Mouse (Mus musculus) forebrain, embryonic 15.5 days (tissue): Measurements from ENCODE around the gene Apbb2. TPM values are rescaled to one million over a fixed set of nuclear protein-coding genes. Genes with fewer than 3 reads are reported as not detected.

Experiments used
- ATAC-seq: fragments of 200-750 bp; cut with Nextera tagmentation; replicated peaks from 2 replicates; pipeline ENCODE4 v1.8.0; 2017; ENCODE audit warnings: mild to moderate bottlenecking, moderate TSS enrichment, moderate library complexity
- H3K27ac ChIP-seq: fragments of 300-500 bp; sonication (generic); replicated peaks from 2 replicates; pipeline ENCODE4 v1.5.1; 2015; ENCODE audit warnings: mild to moderate bottlenecking, inconsistent platforms
- H3K27me3 ChIP-seq: fragments of 300-500 bp; sonication (generic); 2 replicates; pipeline ENCODE4 v1.6.1; 2015; ENCODE audit warnings: inconsistent platforms
- H3K36me3 ChIP-seq: fragments of 300-500 bp; sonication (generic); 2 replicates; pipeline ENCODE4 v1.6.1; 2015; ENCODE audit warnings: mild to moderate bottlenecking, inconsistent platforms
- H3K4me1 ChIP-seq: fragments of 300-500 bp; sonication (generic); 2 replicates; pipeline ENCODE4 v1.6.1; 2015; ENCODE audit warnings: inconsistent platforms
- H3K4me2 ChIP-seq: fragments of 300-500 bp; sonication (generic); replicated peaks from 2 replicates; pipeline ENCODE4 v1.6.1; 2015; ENCODE audit warnings: mild to moderate bottlenecking, inconsistent platforms
- H3K4me3 ChIP-seq: fragments of 300-500 bp; sonication (generic); 2 replicates; pipeline ENCODE4 v1.5.1; 2015; ENCODE audit warnings: mild to moderate bottlenecking, inconsistent platforms
- H3K9ac ChIP-seq: fragments of 300-500 bp; sonication (generic); replicated peaks from 2 replicates; pipeline ENCODE4 v1.6.1; 2015; ENCODE audit warnings: mild to moderate bottlenecking, inconsistent platforms
- H3K9me3 ChIP-seq: fragments of 300-500 bp; sonication (generic); 2 replicates; pipeline ENCODE4 v1.6.1; 2016; ENCODE audit warnings: inconsistent platforms
- WGBS: fragments of 180-500 bp; shearing (Covaris S2); methylation state at CpG from one replicate; pipeline ENCODE4 v1.1.7; 2015; ENCODE audit warnings: mixed read lengths; 5-methylcytosine and 5-hydroxymethylcytosine counted together
- polyA plus RNA-seq: library from polyadenylated mRNA; unstranded; fragments of >200 nt; fragmentation: Nextera tagmentation; extraction: Ambion mirVana; gene quantifications from 2 replicates; pipeline ENCODE4 v1.2.1, GENCODE M21; 2015

Apbb2 gene
- polyA plus RNA-seq, 1 experiment from 2014 or later = 85.8 TPM

GRCm38 (mm10) chr5:66338583-66338982, 280.0 kb downstream of the Apbb2 start:
- H3K4me1 ChIP-seq = peaks cover 60% of the 10 kb centered on the region

DNA sequence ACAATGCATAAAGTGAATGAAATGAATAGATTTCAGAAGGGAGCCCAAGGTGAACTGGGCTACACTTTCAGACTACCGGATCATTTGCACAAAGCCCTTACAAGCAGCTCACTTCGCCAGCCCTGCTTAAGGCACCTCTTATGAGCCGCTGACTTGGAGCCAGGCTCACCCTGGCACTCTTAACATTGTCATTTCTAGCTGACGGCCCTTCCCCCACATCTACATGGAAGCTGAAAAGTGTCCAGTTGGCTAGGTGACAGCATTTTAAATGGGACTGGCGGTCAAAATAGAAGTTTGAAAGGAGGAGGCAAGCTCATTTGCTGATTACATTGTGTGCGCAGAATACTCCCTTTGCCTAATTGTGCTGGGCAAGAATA, 280.6 kb downstream of the Apbb2 start:
- Histone ChIP-seq H3K4me1 (peaks cover 60% of the 10 kb centered on the region), H3K4me2 (peak overlapping the region; percentile 88), H3K36me3 (no peaks in the 10 kb centered on the region), H3K27ac (peak overlapping the region; percentile 77), H3K27me3 (no peaks in the 10 kb centered on the region), H3K4me3 (peak overlapping the region; percentile 46), H3K9ac (peak overlapping the region; percentile 60), H3K9me3 (no peaks in the 10 kb centered on the region)
- 4% methylated on average over 6 of the region's 6 CpGs for WGBS
- ATAC-seq = peak; percentile 81

More at GRCm38 (mm10) chr5:66338583-66338982, 280.0 kb downstream of the Apbb2 start:
- Histone ChIP-seq H3K27me3 (no peaks in the 10 kb centered on the region), H3K27ac (peak overlapping the region; percentile 77), H3K36me3 (no peaks in the 10 kb centered on the region), H3K9ac (peak overlapping the region; percentile 10; the same call in 1 of the 2 replicates), H3K4me2 (peak overlapping the region; percentile 88), H3K9me3 (no peaks in the 10 kb centered on the region), H3K4me3 (no peak overlapping the region)
- 10% methylated on average over 7 of the region's 7 CpGs for WGBS
- 0 out of 2 replicates have a peak, but pooled peaks have one; percentile 3 for ATAC-seq

DNA sequence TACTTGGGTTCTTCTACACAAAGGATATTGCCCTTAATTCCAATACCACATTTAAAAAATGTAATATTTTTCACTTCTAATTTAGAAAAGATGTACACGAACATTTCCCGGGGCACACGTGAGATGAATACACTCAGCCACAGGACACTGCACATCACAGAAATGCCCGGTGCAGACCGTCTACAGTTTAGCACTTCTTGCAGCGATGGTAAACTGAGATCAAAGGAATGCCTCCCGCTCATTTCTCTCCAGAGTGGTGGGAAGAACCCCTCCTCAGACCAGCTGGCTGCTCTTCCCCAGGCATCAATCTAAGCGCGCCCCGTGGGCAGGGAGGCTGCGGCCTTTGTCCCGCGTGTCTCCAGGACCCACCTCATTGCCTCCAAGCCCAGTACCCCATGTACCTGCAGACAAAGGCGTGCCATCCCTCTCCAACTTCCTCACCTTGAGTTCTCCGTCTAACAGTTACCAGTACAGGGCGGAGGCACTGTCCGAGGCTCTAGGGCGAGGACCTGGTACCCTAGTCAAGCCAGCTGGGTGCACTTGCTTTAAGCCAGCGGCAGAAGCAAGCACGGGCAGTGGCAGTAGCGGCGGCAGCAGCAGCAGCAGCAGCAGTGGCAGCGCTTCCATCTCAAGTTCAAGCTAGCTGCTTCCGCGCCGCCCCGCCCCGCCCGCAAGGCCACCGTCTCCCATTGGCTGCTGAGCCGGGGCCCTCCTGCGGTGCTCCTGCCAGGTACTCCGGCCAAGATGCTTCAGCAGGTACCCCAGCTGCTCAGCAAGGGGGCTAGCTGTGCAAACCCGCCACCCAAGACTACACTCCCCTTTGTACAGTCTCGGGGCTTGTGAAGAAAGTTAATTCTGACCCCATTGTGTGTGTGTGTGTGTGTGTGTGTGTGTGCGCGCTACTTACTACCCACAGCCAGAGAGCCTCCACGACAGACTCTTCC, 281.3 kb downstream of the Apbb2 start:
- no peaks in the 10 kb centered on the region for H3K9me3 ChIP-seq
- H3K4me3 ChIP-seq = peak overlapping the region; percentile 46
- 3% methylated on average over 38 of the region's 38 CpGs for WGBS
- peak overlapping the region; percentile 77 for H3K27ac ChIP-seq
- H3K27me3 ChIP-seq = no peaks in the 10 kb centered on the region
- peak overlapping the region; percentile 88 for H3K4me2 ChIP-seq
- no peaks in the 10 kb centered on the region for H3K36me3 ChIP-seq
- H3K4me1 ChIP-seq = peaks cover 60% of the 10 kb centered on the region
- H3K9ac ChIP-seq = peak overlapping the region; percentile 60
- peak; percentile 75 for ATAC-seq

- WGBS = 91% methylated on average over 6 of the region's 6 CpGs
- no peak for ATAC-seq
These were observed 287.8 kb downstream of the Apbb2 start for GRCm38 (mm10) chr5:66330806-66331205.

GRCm38 (mm10) chr5:66328766-66329165, 289.8 kb downstream of the Apbb2 start:
- Histone ChIP-seq H3K36me3 (no peaks in the 10 kb centered on the region), H3K4me2 (peak overlapping the region; percentile 41), H3K27me3 (no peaks in the 10 kb centered on the region), H3K9me3 (no peaks in the 10 kb centered on the region), H3K4me3 (peak overlapping the region; percentile 23), H3K27ac (peak overlapping the region; percentile 77), H3K9ac (no peak overlapping the region), H3K4me1 (peaks cover 33% of the 10 kb centered on the region)
- WGBS = 76% methylated on average over 7 of the region's 7 CpGs
- ATAC-seq = no peak

More at GRCm38 (mm10) chr5:66330806-66331205, 287.8 kb downstream of the Apbb2 start:
- Histone ChIP-seq H3K9me3 (no peaks in the 10 kb centered on the region), H3K4me1 (peaks cover 31% of the 10 kb centered on the region), H3K27me3 (no peaks in the 10 kb centered on the region), H3K4me2 (no peak overlapping the region), H3K9ac (no peak overlapping the region), H3K36me3 (no peaks in the 10 kb centered on the region), H3K27ac (no peak overlapping the region), H3K4me3 (no peak overlapping the region)

GRCm38 (mm10) chr5:66327949-66328726, 290.4 kb downstream of the Apbb2 start:
- Histone ChIP-seq H3K27me3 (no peaks in the 10 kb centered on the region), H3K4me3 (peak overlapping the region; percentile 23), H3K27ac (peak overlapping the region; percentile 77), H3K9me3 (no peaks in the 10 kb centered on the region), H3K4me1 (peaks cover 38% of the 10 kb centered on the region), H3K4me2 (peak overlapping the region; percentile 41), H3K9ac (peak overlapping the region; percentile 32), H3K36me3 (no peaks in the 10 kb centered on the region)
- 15% methylated on average over 19 of the region's 19 CpGs for WGBS
- peak; percentile 92 for ATAC-seq

DNA sequence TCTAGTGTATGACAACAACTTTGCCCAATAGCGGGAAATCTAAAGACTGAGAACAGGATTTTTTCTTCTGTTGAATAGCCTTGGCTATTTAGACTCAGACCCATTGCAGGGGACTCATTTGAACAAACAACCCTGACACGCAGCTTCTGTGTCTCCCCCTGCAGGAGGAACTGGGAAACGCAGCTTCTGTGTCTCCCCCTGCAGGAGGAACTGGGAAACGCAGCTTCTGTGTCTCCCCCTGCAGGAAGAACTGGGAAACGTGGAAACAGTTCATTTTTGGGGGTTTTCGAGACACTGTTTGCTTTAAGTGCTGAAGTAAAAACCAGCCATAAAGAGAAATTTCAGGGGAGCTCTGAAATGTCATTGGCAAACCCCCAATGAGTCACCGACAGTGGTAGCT, 292.2 kb downstream of the Apbb2 start:
- Histone ChIP-seq H3K4me2 (no peak overlapping the region), H3K9me3 (no peaks in the 10 kb centered on the region), H3K9ac (no peak overlapping the region), H3K27ac (0 out of 2 replicates have a peak overlapping the region, but pooled peaks have one; percentile 17), H3K27me3 (no peaks in the 10 kb centered on the region), H3K36me3 (no peaks in the 10 kb centered on the region), H3K4me3 (no peak overlapping the region), H3K4me1 (peaks cover 38% of the 10 kb centered on the region)
- ATAC-seq = no peak
- 80% methylated on average over 7 of the region's 7 CpGs for WGBS

DNA sequence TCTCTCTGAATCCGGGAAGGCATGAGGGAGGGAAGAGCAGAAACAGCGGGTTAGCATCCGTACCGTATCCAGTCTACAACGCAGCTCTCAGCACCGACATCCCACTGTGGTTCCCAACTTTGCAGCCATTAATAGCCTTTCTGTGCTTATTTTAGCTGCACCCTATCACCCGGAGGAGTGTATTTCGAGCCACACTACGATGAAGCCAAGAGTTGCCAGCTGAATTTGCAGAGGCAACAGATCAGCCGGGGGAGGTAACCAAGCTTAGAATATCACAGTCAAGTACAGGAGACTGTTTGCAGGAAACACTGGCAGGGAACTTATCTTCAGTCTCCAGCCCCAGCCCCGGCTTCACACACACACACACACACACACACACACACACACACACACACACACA, 295.0 kb downstream of the Apbb2 start:
- Histone ChIP-seq H3K36me3 (no peaks in the 10 kb centered on the region), H3K4me3 (no peak overlapping the region), H3K27me3 (no peaks in the 10 kb centered on the region), H3K27ac (no peak overlapping the region), H3K9me3 (no peaks in the 10 kb centered on the region), H3K4me2 (no peak overlapping the region), H3K9ac (no peak overlapping the region), H3K4me1 (peaks cover 41% of the 10 kb centered on the region)
- no peak for ATAC-seq
- WGBS = 75% methylated on average over 11 of the region's 11 CpGs

DNA sequence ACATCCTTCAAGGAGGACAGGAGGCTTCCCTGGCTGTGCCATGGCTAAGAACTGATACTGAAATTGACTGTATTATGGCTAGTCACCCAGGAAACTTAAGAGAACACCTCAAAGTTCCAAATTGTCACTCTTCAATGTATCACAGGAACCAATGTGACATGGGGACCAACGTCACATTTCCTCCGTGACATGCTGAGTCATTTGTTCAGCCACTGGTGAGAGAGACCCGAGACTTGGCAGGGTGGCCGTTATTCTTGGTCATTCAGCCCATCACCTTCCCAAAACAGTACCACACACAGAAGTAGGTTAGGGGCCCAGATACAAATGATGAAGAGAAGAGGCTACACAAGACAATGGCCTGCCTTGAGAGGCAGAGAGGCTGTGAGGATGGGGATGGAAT, 295.5 kb downstream of the Apbb2 start:
- H3K4me2 ChIP-seq = no peak overlapping the region
- no peaks in the 10 kb centered on the region for H3K27me3 ChIP-seq
- H3K9ac ChIP-seq = no peak overlapping the region
- no peaks in the 10 kb centered on the region for H3K9me3 ChIP-seq
- no peak for ATAC-seq
- H3K36me3 ChIP-seq = no peaks in the 10 kb centered on the region
- peaks cover 37% of the 10 kb centered on the region for H3K4me1 ChIP-seq
- H3K4me3 ChIP-seq = no peak overlapping the region
- H3K27ac ChIP-seq = no peak overlapping the region
- WGBS = 79% methylated on average over 4 of the region's 4 CpGs

DNA sequence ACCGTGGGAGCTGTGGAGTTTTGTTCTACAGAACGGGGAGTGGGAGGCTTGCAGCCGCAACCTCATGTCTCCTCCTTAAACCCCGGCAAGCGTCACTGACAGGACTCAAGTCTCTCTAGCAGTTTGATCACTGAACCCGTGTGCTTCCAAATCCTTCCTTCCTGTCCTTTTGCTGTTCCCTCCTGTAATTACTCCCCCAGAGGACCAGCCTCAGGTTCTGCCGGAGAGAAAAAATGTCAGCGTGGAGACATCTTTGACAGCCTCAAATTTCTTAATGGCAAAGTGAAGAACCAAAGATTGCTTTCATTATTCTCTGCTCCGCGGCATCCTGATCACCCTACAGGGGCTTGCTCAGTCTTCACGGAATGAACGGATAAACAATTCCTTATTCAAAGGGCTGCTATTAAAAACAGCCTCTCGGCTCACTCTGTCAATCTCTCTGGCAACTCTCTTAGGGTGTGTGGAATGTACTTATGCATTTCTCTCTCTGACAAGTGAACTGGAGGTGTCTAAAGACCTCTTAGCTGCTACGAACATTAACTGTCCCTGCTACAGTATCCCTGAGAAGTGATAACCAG, 298.7 kb downstream of the Apbb2 start:
- H3K4me2 ChIP-seq = peak overlapping the region; percentile 20
- no peak overlapping the region for H3K9ac ChIP-seq
- no peaks in the 10 kb centered on the region for H3K27me3 ChIP-seq
- H3K9me3 ChIP-seq = no peaks in the 10 kb centered on the region
- no peaks in the 10 kb centered on the region for H3K36me3 ChIP-seq
- H3K4me1 ChIP-seq = peaks cover 30% of the 10 kb centered on the region
- no peak overlapping the region for H3K4me3 ChIP-seq
- peak overlapping the region; percentile 82 for H3K27ac ChIP-seq
- peak; percentile 42; the same call in 1 of the 2 replicates for ATAC-seq
- WGBS = 23% methylated on average over 14 of the region's 14 CpGs

- Histone ChIP-seq H3K27ac (peak overlapping the region; percentile 82), H3K9ac (no peak overlapping the region), H3K9me3 (no peaks in the 10 kb centered on the region), H3K4me1 (peaks cover 27% of the 10 kb centered on the region), H3K27me3 (no peaks in the 10 kb centered on the region), H3K36me3 (no peaks in the 10 kb centered on the region), H3K4me2 (peak overlapping the region; percentile 20), H3K4me3 (no peak overlapping the region)
- WGBS = 70% methylated on average over 6 of the region's 6 CpGs
- ATAC-seq = 0 out of 2 replicates have a peak, but pooled peaks have one; percentile 15
These were observed 299.2 kb downstream of the Apbb2 start for GRCm38 (mm10) chr5:66319341-66319740.
